Mouse (Mus musculus) olfactory bulb, adult 2 months (tissue): ENCODE measurements around the gene 1700011L22Rik. TPM values are rescaled to one million over a fixed set of nuclear protein-coding genes. Genes with fewer than 3 reads are reported as not detected.

Source experiments
- H3K27ac ChIP-seq: fragments of 200-500 bp; 2 replicates; pipeline ENCODE4 v1.5.1; 2012; ENCODE audit warnings: low read depth, low read length; ENCODE audit not compliant: insufficient read depth
- H3K4me1 ChIP-seq: fragments of 200-500 bp; 2 replicates; pipeline ENCODE4 v1.6.1; 2012; ENCODE audit warnings: low read length; ENCODE audit not compliant: control insufficient read depth, insufficient read depth
- H3K4me3 ChIP-seq: fragments of 200-500 bp; 2 replicates; pipeline ENCODE4 v1.5.1; 2012; ENCODE audit warnings: mild to moderate bottlenecking, low read depth, low read length, moderate library complexity; ENCODE audit not compliant: insufficient read depth
- CTCF ChIP-seq: fragments of 200-500 bp; IDR thresholded peaks from 2 replicates; pipeline ENCODE4 v1.5.1; 2012; ENCODE audit warnings: low read depth, mild to moderate bottlenecking, low read length, moderate library complexity; ENCODE audit not compliant: insufficient read depth
- POLR2A ChIP-seq: fragments of 200-500 bp; IDR thresholded peaks from 2 replicates; pipeline ENCODE4 v1.6.1; 2012; ENCODE audit warnings: mild to moderate bottlenecking, low read depth, low read length, moderate library complexity; ENCODE audit not compliant: insufficient read depth
- WGBS: fragments of 180-500 bp; shearing (Covaris S2); methylation state at CpG from one replicate; pipeline ENCODE4 v1.1.7; 2018; 5-methylcytosine and 5-hydroxymethylcytosine counted together
- polyA plus RNA-seq: library from polyadenylated mRNA; stranded (reverse); fragments of >200 nt; gene quantifications from 2 replicates; pipeline ENCODE4 v1.2.4, GENCODE M21; 2012; ENCODE audit warnings: low replicate concordance; ENCODE audit not compliant: missing spikeins, insufficient read depth, insufficient read length

1700011L22Rik gene
- polyA plus RNA-seq, 1 experiment: not detected

DNA sequence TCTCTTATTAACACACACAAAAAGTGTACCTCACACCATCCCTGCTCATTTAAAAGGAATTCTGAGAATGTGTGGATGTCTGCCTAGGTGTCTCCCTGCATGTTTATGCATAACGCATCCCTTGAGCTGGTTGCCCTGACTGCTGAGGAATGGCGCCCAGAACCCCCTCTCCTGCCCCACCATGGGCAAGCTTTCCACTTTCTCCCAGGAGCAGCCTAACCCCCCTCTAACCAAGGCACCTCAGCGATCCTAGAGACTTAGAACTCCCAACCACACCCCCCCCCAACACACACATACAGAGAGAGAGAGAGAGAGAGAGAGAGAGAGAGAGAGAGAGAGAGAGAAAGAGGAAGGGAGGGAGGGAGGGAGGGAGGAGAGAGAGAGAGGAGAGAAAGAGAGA lies 40.2 kb downstream of the 1700011L22Rik start:
- Histone ChIP-seq H3K4me1 (peaks cover 11% of the 10 kb centered on the region), H3K4me3 (no peak overlapping the region), H3K27ac (no peak overlapping the region)
- TF ChIP-seq POLR2A: no peak
- TF ChIP-seq CTCF: no peak
- 65% methylated on average over 3 of the region's 3 CpGs for WGBS

DNA sequence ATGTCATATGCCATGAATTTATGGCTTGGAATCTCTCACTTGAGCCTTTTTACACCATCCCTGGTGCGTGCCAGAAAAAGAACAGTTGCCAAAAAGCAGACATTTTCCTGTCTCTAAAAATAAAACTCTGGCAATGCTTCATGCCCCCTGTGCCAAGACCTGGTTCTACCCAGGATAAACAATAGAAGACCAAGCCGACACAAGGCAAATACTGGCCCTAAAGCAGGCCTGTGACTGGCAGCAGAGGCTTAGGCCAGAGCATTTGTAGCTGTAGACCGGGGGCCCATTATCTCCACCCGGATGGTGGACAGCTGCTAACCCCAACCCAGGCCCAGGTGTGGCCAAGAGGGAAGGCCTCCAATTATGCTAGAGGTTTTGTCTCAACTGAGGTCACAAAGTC lies 41.5 kb downstream of the 1700011L22Rik start:
- TF ChIP-seq POLR2A (no peak), CTCF (no peak)
- Histone ChIP-seq H3K27ac (no peak overlapping the region), H3K4me1 (peaks cover 11% of the 10 kb centered on the region), H3K4me3 (no peak overlapping the region)
- WGBS: 60% methylated on average over 4 of the region's 4 CpGs

DNA sequence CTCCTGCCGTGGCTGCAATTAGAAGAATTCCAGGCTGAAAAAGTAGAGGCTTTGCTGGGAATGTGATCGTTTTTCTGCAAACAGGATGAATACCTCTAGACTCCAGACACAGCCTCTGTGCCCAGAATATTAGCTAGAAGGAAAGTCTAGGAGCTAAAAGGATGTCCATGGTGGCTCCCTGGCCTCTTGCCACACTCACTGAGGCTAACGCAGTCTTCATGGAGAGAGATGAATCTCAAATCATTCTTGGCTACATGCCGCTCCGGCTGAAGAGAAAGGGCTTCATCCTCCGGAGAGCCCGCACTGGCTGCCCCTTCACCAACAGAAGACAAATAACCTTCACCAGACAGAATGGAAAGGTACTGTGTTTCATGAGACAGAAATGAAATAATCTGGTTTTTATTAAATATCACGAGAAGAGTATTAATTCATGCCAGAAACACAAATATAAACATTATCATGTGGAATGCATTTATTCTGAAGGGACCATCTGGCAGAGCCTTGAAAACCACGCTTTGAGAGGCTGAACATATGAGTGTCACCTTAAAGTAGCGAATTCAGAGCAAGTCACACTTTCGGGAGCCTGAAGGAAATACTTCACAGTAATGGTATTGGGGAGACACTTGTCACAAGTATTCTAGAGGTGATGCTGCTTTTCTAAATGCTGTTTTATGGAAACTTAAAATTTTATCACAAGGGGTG lies 46.8 kb downstream of the 1700011L22Rik start:
- no peaks in the 10 kb centered on the region for H3K4me1 ChIP-seq
- TF ChIP-seq POLR2A: no peak
- TF ChIP-seq CTCF: no peak
- H3K4me3 ChIP-seq: no peak overlapping the region
- no peak overlapping the region for H3K27ac ChIP-seq
- WGBS: 64% methylated on average over 11 of the region's 11 CpGs

DNA sequence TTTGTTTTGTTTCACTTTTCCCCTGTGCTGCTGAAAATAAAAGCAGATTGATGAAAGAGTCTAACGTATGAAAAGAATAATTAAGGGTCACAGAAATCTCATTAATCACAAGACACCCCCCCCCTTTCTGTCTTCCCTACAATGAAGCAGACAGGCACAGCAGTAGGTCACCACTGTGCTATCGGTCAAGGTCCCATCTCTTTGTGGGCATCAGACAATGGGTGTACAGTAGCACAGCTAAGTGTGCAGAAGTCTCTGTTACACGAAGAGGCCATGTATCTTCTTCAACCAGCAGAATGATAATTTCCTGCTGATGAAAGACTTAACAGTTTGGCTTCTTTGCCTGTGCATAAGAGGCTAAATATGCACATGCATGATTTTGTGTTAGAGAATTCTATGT lies 49.7 kb downstream of the 1700011L22Rik start:
- Histone ChIP-seq H3K4me1 (no peaks in the 10 kb centered on the region), H3K27ac (no peak overlapping the region), H3K4me3 (no peak overlapping the region)
- 63% methylated on average over 3 of the region's 3 CpGs for WGBS
- TF ChIP-seq POLR2A (no peak), CTCF (no peak)

DNA sequence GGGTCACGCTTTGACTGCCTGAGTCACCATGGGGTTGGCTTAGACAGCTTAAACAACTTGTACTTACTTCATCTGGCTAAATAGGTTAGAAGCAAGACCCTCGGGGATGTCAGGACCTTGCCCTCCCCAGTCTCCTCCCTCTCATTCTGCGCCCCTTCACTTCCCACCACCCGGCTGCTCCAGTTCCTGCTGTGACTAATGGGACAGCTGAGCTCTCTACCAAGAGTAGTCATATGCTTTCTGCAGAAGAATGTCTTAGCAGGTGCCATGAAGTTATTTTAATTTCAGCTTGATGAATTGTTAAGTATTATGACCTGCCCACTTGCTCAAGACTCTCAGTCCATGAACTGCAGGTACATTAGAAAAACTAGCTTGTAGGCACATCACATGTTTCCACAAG lies 51.9 kb downstream of the 1700011L22Rik start:
- no peaks in the 10 kb centered on the region for H3K4me1 ChIP-seq
- no peak overlapping the region for H3K4me3 ChIP-seq
- H3K27ac ChIP-seq: no peak overlapping the region
- 80% methylated on average over 4 of the region's 4 CpGs for WGBS
- TF ChIP-seq POLR2A: no peak
- TF ChIP-seq CTCF: no peak

DNA sequence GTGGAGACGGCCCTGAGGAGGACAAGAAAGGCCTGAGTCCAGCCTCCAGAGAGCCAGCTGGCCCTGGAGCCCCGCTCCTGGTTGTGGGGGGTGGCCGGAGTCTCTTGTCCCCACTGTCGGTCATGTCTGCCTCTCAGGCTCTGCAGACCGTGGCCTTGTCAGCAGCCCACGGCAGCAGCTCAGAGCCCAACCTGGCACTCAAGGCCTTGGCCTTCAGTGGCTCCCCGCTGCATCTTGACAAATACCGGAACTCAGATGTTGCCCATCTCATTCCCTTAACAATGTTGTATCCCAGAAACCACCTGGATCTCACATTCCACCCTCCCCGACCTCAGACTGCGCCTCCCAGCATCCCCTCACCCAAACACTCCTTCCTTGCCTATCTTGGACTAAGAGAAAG lies 58.3 kb downstream of the 1700011L22Rik start:
- H3K4me1 ChIP-seq: no peaks in the 10 kb centered on the region
- 93% methylated on average over 10 of the region's 10 CpGs for WGBS
- H3K4me3 ChIP-seq: no peak overlapping the region
- TF ChIP-seq POLR2A: no peak
- no peak for TF ChIP-seq CTCF
- H3K27ac ChIP-seq: no peak overlapping the region

DNA sequence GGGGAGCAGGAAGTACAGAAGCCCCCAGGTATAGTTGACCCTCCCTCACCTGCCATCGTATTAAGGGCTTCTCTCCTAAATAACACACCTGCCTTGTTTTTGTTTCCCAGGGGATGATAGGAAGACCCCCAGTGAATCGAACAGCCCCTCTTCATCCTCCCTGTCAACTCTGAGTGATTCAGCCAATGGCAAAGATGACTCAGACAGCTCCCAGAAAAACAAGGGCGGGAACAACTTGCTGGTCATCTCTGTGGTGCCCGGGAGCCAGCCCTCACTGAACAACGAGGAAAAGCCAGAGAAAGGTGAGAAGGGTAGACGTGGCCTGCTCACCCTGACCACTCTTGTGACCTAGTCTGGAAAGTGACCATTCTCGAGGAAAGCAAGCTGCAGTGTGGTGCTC lies 62.9 kb downstream of the 1700011L22Rik start:
- WGBS: 89% methylated on average over 7 of the region's 7 CpGs
- Histone ChIP-seq H3K4me3 (no peak overlapping the region), H3K4me1 (no peaks in the 10 kb centered on the region), H3K27ac (no peak overlapping the region)
- no peak for TF ChIP-seq CTCF
- no peak for TF ChIP-seq POLR2A

DNA sequence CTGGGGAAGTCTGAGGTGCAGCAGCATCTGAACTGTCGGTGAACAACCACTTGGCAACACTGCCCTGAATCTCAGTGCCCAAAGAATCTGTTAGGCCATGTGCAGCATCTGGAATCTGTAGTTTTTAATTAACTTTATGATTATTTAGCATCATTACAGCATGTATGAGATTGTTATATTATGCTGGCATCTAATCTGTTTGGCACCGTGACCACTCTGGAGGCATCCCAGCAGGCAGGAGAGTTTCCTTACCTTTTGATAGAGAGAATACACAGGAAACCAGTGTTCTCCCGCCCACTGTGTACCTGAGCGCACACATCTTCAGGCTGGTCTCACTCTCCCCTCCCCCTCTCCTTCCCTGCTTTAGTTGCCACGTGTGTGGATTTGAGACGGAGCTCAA lies 68.7 kb downstream of the 1700011L22Rik start:
- WGBS: 86% methylated on average over 6 of the region's 6 CpGs

DNA sequence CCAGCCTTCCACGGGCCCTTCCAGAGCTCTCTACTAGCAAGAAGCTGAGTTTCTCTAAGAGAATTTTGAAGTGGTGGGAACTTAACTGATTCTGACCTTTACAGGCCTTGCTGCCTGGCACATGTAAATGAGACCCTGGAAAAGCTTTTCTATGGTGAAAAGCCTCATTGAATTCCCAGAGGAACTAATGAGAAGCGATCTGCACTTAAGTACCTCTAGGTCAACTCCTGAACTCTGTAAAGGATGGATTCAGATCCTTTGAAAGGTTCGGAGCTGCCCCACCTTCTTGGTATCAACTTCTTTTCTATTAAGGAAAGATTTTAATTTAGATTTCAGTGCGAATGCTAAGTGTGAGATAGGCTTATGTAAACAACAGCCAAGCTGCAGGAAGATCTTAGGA lies 72.4 kb downstream of the 1700011L22Rik start:
- 50% methylated on average over 4 of the region's 4 CpGs for WGBS
- Histone ChIP-seq H3K27ac (no peak overlapping the region), H3K4me1 (peaks cover 3% of the 10 kb centered on the region; the same call in 1 of the 2 replicates), H3K4me3 (no peak overlapping the region)
- no peak for TF ChIP-seq CTCF
- no peak for TF ChIP-seq POLR2A

More for the DNA sequence above, 68.7 kb downstream of the 1700011L22Rik start:
- Histone ChIP-seq H3K27ac (no peak overlapping the region), H3K4me1 (no peaks in the 10 kb centered on the region), H3K4me3 (no peak overlapping the region)
- TF ChIP-seq POLR2A (no peak), CTCF (no peak)
